In genomic region chr7:145093417-145094133, GRCm38 (mm10) we compare ENCODE assay signal across 12 mouse cellular contexts.
DNase-seq lines count a peak whose midpoint lies in the region; ATAC-seq lines count a peak whose summit lies in the region.
"Had no signal": no experiment of that assay in that cellular context is flagged by ENCODE, and none has a peak within 500 bp of the region (broad histone marks: within the 10 kb centered on the region; RNA-seq: fewer than 3 reads in every experiment).

No protein-coding gene starts in this region.

- no peaks in the 10 kb centered on the region for H3K36me3 ChIP-seq in forebrain, embryonic 10.5 days (replicated peaks)
- H3K36me3 ChIP-seq in forebrain, embryonic 12.5 days (replicated peaks): no peaks in the 10 kb centered on the region
- no peaks in the 10 kb centered on the region for H3K36me3 ChIP-seq in embryonic facial prominence, embryonic 15.5 days
- H3K36me3 ChIP-seq: limb, embryonic 15.5 days; lung, embryonic 15.5 days had no signal

- H3K27ac ChIP-seq in forebrain, embryonic 10.5 days: peak overlapping the region; percentile 17; the same call in 1 of the 2 replicates
- H3K27ac ChIP-seq in forebrain, embryonic 12.5 days: no peak overlapping the region
- H3K27ac ChIP-seq in embryonic facial prominence, embryonic 15.5 days (replicated peaks): peak overlapping the region; percentile 72
- H3K27ac ChIP-seq: limb, embryonic 15.5 days; lung, embryonic 15.5 days had no signal

- ATAC-seq in forebrain, embryonic 12.5 days (ENCODE audit: low FRiP score): no peak
- ATAC-seq in embryonic facial prominence, embryonic 15.5 days (ENCODE audit: insufficient number of reproducible peaks, low FRiP score, low TSS enrichment, low read depth): peak; percentile 31

- H3K9me3 ChIP-seq in forebrain, embryonic 10.5 days: no peaks in the 10 kb centered on the region
- H3K9me3 ChIP-seq in forebrain, embryonic 12.5 days: no peaks in the 10 kb centered on the region
- H3K9me3 ChIP-seq in embryonic facial prominence, embryonic 15.5 days (replicated peaks): no peaks in the 10 kb centered on the region
- H3K9me3 ChIP-seq: limb, embryonic 15.5 days; lung, embryonic 15.5 days had no signal

- H3K27me3 ChIP-seq in forebrain, embryonic 10.5 days (ENCODE audit: poor library complexity, severe bottlenecking): no peaks in the 10 kb centered on the region
- H3K27me3 ChIP-seq in forebrain, embryonic 12.5 days: no peaks in the 10 kb centered on the region; the same call in 1 of the 2 replicates
- H3K27me3 ChIP-seq in embryonic facial prominence, embryonic 15.5 days: no peaks in the 10 kb centered on the region
- H3K27me3 ChIP-seq: limb, embryonic 15.5 days; lung, embryonic 15.5 days had no signal

- WGBS in forebrain, embryonic 10.5 days: 81% methylated on average over 3 of the region's 3 CpGs
- WGBS in forebrain, embryonic 12.5 days: 91% methylated on average over 3 of the region's 3 CpGs
- WGBS in embryonic facial prominence, embryonic 15.5 days: 50% methylated on average over 3 of the region's 3 CpGs

- H3K4me1 ChIP-seq in forebrain, embryonic 10.5 days: no peaks in the 10 kb centered on the region
- no peaks in the 10 kb centered on the region for H3K4me1 ChIP-seq in forebrain, embryonic 12.5 days
- H3K4me1 ChIP-seq in embryonic facial prominence, embryonic 15.5 days: peaks cover 15% of the 10 kb centered on the region
- H3K4me1 ChIP-seq: lung, embryonic 15.5 days had no signal

- no peak overlapping the region for H3K9ac ChIP-seq in forebrain, embryonic 12.5 days
- no peak overlapping the region for H3K9ac ChIP-seq in embryonic facial prominence, embryonic 15.5 days
- H3K9ac ChIP-seq: limb, embryonic 15.5 days; lung, embryonic 15.5 days had no signal

- no peak overlapping the region for H3K4me3 ChIP-seq in forebrain, embryonic 10.5 days
- no peak overlapping the region for H3K4me3 ChIP-seq in forebrain, embryonic 12.5 days (replicated peaks)
- no peak overlapping the region for H3K4me3 ChIP-seq in embryonic facial prominence, embryonic 15.5 days (replicated peaks)
- H3K4me3 ChIP-seq: limb, embryonic 15.5 days; lung, embryonic 15.5 days had no signal

- H3K4me2 ChIP-seq in forebrain, embryonic 12.5 days: no peak overlapping the region
- no peak overlapping the region for H3K4me2 ChIP-seq in embryonic facial prominence, embryonic 15.5 days (replicated peaks)
- H3K4me2 ChIP-seq: limb, embryonic 15.5 days; lung, embryonic 15.5 days had no signal

- no peak for DNase-seq in forebrain, embryonic 10.5 days (ENCODE audit: extremely low spot score, low spot score)
- DNase-seq in layer of hippocampus, postnatal 10 days (ENCODE audit: low spot score in 2 of 2): peak; percentile 50 to 70
- DNase-seq in layer of hippocampus, adult 9-11 months: no peak
- peak; percentile 10 for DNase-seq in retina, postnatal 1 day
- no peak for DNase-seq in retina, embryonic 14.5 days (ENCODE audit: low spot score)
- no peak for DNase-seq in T-cell, adult 2 months (ENCODE audit: low spot score)
- DNase-seq: adrenal gland, postnatal 14 days; kidney, postnatal 14 days had no signal

Comparison
In these comparisons a context has a peak if more than half of its experiments do, and no peak if none do; other contexts are left out.
1. DNase-seq: peak in layer of hippocampus, postnatal 10 days (2 of 2) and retina, postnatal 1 day (single experiment); none in forebrain, embryonic 10.5 days (single experiment), layer of hippocampus, adult 9-11 months (single experiment), retina, embryonic 14.5 days (single experiment) and T-cell, adult 2 months (single experiment).